Mouse (Mus musculus) kidney, adult 2 months (tissue): ENCODE data around the gene Tmem255b.

Experiments
- CTCF ChIP-seq: fragments of 200-500 bp; conservative IDR thresholded peaks from 2 replicates; pipeline ENCODE4 v1.5.1; 2011; ENCODE audit warnings: low read depth, mild to moderate bottlenecking, control low read depth, low read length, moderate library complexity, mixed read lengths; ENCODE audit not compliant: insufficient read depth, insufficient read length
- POLR2A ChIP-seq: fragments of 200-500 bp; IDR thresholded peaks from one replicate; pipeline ENCODE4 v1.6.1; 2011; ENCODE audit warnings: low read depth, low read length, control low read depth

- TF ChIP-seq POLR2A (no peak), CTCF (peak; percentile 80)
These were observed 26.9 kb downstream of the Tmem255b start for GRCm38 (mm10) chr8:13461843-13462242.
